8 mouse cellular contexts compared by ENCODE assay signal in genomic region chrX:101384439-101385137, GRCm38 (mm10). TPM values are rescaled to one million over a fixed set of nuclear protein-coding genes. Genes with fewer than 3 reads are reported as not detected.
DNase-seq lines count a peak whose midpoint lies in the region; ATAC-seq lines count a peak whose summit lies in the region.

No protein-coding gene starts in this region.

- no peaks in the 10 kb centered on the region for H3K36me3 ChIP-seq in lung, embryonic 16.5 days (ENCODE audit: control insufficient read depth, insufficient read depth, low read length)
- H3K36me3 ChIP-seq in stomach, embryonic 14.5 days (ENCODE audit: control insufficient read depth, insufficient read depth, low read length) = no peaks in the 10 kb centered on the region

- ATAC-seq in CD4-positive, CD25-positive, alpha-beta regulatory T cell, adult 4 months = no peak
- ATAC-seq in lung, embryonic 16.5 days (ENCODE audit: low read depth) = no peak
- ATAC-seq in stomach, embryonic 14.5 days (ENCODE audit: insufficient number of reproducible peaks, insufficient read depth, low FRiP score, low read depth) = no peak

- H3K4me2 ChIP-seq in lung, embryonic 16.5 days (ENCODE audit: low read depth, low read length) = peak overlapping the region; percentile 31; the same call in 1 of the 2 replicates
- peak overlapping the region; percentile 22; the same call in 1 of the 2 replicates for H3K4me2 ChIP-seq in stomach, embryonic 14.5 days (replicated peaks; ENCODE audit: low read depth, low read length)

- no peak overlapping the region for H3K9ac ChIP-seq in lung, embryonic 16.5 days (ENCODE audit: low read length)
- H3K9ac ChIP-seq in stomach, embryonic 14.5 days (replicated peaks; ENCODE audit: low read depth, low read length) = no peak overlapping the region

- 0 out of 2 replicates have a peak, but pooled peaks cover 3% of the 10 kb centered on the region for H3K4me1 ChIP-seq in lung, embryonic 16.5 days (replicated peaks; ENCODE audit: control insufficient read depth, insufficient read depth, low read length)
- no peaks in the 10 kb centered on the region for H3K4me1 ChIP-seq in stomach, embryonic 14.5 days (ENCODE audit: control insufficient read depth, insufficient read depth, low read length)

- WGBS in lung, embryonic 16.5 days = 24% methylated on average over 27 of the region's 32 CpGs
- 29% methylated on average over 32 of the region's 32 CpGs for WGBS in stomach, embryonic 14.5 days

- DNase-seq in CD4-positive, CD25-positive, alpha-beta regulatory T cell, adult 2 months (ENCODE audit: low read depth, low spot score) = peak; percentile 20
- no peak for DNase-seq in lung, postnatal 4 days
- peak; percentile 16 for DNase-seq in induced T-regulatory cell, adult 2 months (ENCODE audit: low read depth)
- no peak for DNase-seq in embryo, embryonic 10.5 days (ENCODE audit: low spot score)
- DNase-seq in embryo, embryonic 11 days = no peak

- H3K27ac ChIP-seq in lung, embryonic 16.5 days (ENCODE audit: low read length) = no peak overlapping the region
- H3K27ac ChIP-seq in stomach, embryonic 14.5 days (ENCODE audit: low read length) = no peak overlapping the region

- H3K9me3 ChIP-seq in lung, embryonic 16.5 days (ENCODE audit: control insufficient read depth, low read length) = no peaks in the 10 kb centered on the region
- no peaks in the 10 kb centered on the region for H3K9me3 ChIP-seq in stomach, embryonic 14.5 days (ENCODE audit: control insufficient read depth, low read depth, low read length)

- peak overlapping the region; percentile 10; the same call in 1 of the 2 replicates for H3K4me3 ChIP-seq in lung, embryonic 16.5 days (ENCODE audit: low read length)
- H3K4me3 ChIP-seq in stomach, embryonic 14.5 days (ENCODE audit: low read depth, low read length) = 0 out of 2 replicates have a peak overlapping the region, but pooled peaks have one; percentile 8

- H3K27me3 ChIP-seq in lung, embryonic 16.5 days (ENCODE audit: control insufficient read depth, insufficient read depth, low read depth, low read length) = peaks cover 24% of the 10 kb centered on the region
- H3K27me3 ChIP-seq in stomach, embryonic 14.5 days (ENCODE audit: control insufficient read depth, insufficient read depth, low read length) = 0 out of 2 replicates have a peak, but pooled peaks cover 7% of the 10 kb centered on the region

RNA-seq across cellular contexts. Expression of gene Gjb1, which starts 8.4 kb away (rescaled TPM):
- polyA plus RNA-seq in CD4-positive, CD25-positive, alpha-beta regulatory T cell, adult 4 months (2017; shearing (Covaris generic)) = not detected
- 0.58 and 2.8 TPM in 2 replicates for polyA plus RNA-seq in lung, embryonic 16.5 days (2015; fragmentation: Nextera tagmentation; extraction: Ambion mirVana)
- 1.2 and 3.6 TPM in 2 replicates for polyA plus RNA-seq in stomach, embryonic 14.5 days (2014; fragmentation: Nextera tagmentation; extraction: Ambion mirVana)

RNA-seq across cellular contexts. Expression of gene Zmym3, which starts 36.1 kb away (rescaled TPM):
- polyA plus RNA-seq in CD4-positive, CD25-positive, alpha-beta regulatory T cell, adult 4 months (2017; shearing (Covaris generic)) = 10 to 100 TPM; 13.1 to 21.1 TPM
- polyA plus RNA-seq in lung, embryonic 16.5 days (2015; fragmentation: Nextera tagmentation; extraction: Ambion mirVana) = 31.4 and 33.2 TPM in 2 replicates
- polyA plus RNA-seq in stomach, embryonic 14.5 days (2014; fragmentation: Nextera tagmentation; extraction: Ambion mirVana) = 28.0 and 30.4 TPM in 2 replicates

RNA-seq across cellular contexts. Expression of gene Nono, which starts 44.5 kb away (rescaled TPM):
- polyA plus RNA-seq in CD4-positive, CD25-positive, alpha-beta regulatory T cell, adult 4 months (2017; shearing (Covaris generic)) = 100 to 1,000 TPM; 348 to 429 TPM
- 399 and 412 TPM in 2 replicates for polyA plus RNA-seq in lung, embryonic 16.5 days (2015; fragmentation: Nextera tagmentation; extraction: Ambion mirVana)
- polyA plus RNA-seq in stomach, embryonic 14.5 days (2014; fragmentation: Nextera tagmentation; extraction: Ambion mirVana) = 358 and 366 TPM in 2 replicates

Comparison
In these comparisons a context has a peak if more than half of its experiments do, and no peak if none do; other contexts are left out.
1. DNase-seq: peak in CD4-positive, CD25-positive, alpha-beta regulatory T cell, adult 2 months (single experiment) and induced T-regulatory cell, adult 2 months (single experiment); none in lung, postnatal 4 days (0 of 2), embryo, embryonic 10.5 days (single experiment) and embryo, embryonic 11 days (single experiment).